Mouse (Mus musculus): ENCODE results near the gene Tfip11. TPM values are rescaled to one million over a fixed set of nuclear protein-coding genes. Genes with fewer than 3 reads are reported as not detected.

Gene Tfip11
- total RNA-seq, 2 experiments from 2014 or later: 30.9 to 33.4 TPM

Other genes starting within 250 kb of the Tfip11 start
- gene Cryba4, start 73.8 kb upstream of the Tfip11 start, total RNA-seq (2021): 1 to 10 TPM in 1 of 2 experiments, under 1 TPM in 1; 0.94 to 2.4 TPM
- gene Crybb1, start 70.5 kb upstream of the Tfip11 start, total RNA-seq (2021): 10 to 100 TPM; 11.3 to 12.4 TPM
- 10 to 100 TPM; 34.0 to 38.9 TPM for gene Tpst2, start 49.7 kb upstream of the Tfip11 start, total RNA-seq (2021)
- 10 to 100 TPM; 26.8 to 27.4 TPM for gene Srrd, start 16.7 kb downstream of the Tfip11 start, total RNA-seq (2021)
- 10 to 100 TPM; 25.2 to 30.6 TPM for gene Hps4, start 16.7 kb downstream of the Tfip11 start, total RNA-seq (2021)
- gene Gm6583, start 29.7 kb downstream of the Tfip11 start, total RNA-seq (2021): not detected
- 100 to 1,000 TPM; 150 to 151 TPM for gene Asphd2, start 68.5 kb downstream of the Tfip11 start, total RNA-seq (2021)
- gene Gm6588, start 123.1 kb downstream of the Tfip11 start, total RNA-seq (2021): not detected

Data from layer of hippocampus, postnatal 10 days (tissue).